Mouse (Mus musculus) embryonic fibroblast, embryonic 13.5 days (primary cell): ENCODE data around the gene Sdc1.

Experiments used
- CTCF ChIP-seq: IDR thresholded peaks from 2 replicates; pipeline ENCODE4 v1.5.1; 2011; ENCODE audit warnings: mild to moderate bottlenecking, control low read depth, low read length, moderate library complexity, borderline replicate concordance; ENCODE audit not compliant: insufficient read depth
- POLR2A ChIP-seq: IDR thresholded peaks from 2 replicates; pipeline ENCODE4 v1.6.1; 2011; ENCODE audit warnings: low read depth, mild to moderate bottlenecking, control low read depth, low read length, moderate library complexity

GRCm38 (mm10) chr12:8753654-8754053 lies 17.5 kb upstream of the Sdc1 start:
- TF ChIP-seq POLR2A (no peak), CTCF (no peak)
